Mouse (Mus musculus): ENCODE measurements at regions not wholly inside any gene's neighbourhood (a gene's known extent, or its start where the extent isn't known, plus 50 kb on each side); places are given as distances from the start of the nearest gene placed in this dataset.
"Not testable (repeated sequence)": the region's sequence is repeated elsewhere in the genome, so short reads cannot be mapped to it uniquely, and the experiment has no call there.

GRCm38 (mm10) chr9:113101733-113102132 lies 606.3 kb downstream of the Pdcd6ip start:
- no peak for ATAC-seq (replicated peaks; ENCODE audit: extremely low read depth, insufficient read depth, low FRiP score)
- Histone ChIP-seq H3K27me3 (ENCODE audit: control insufficient read depth, insufficient read depth, low read length) (no peaks in the 10 kb centered on the region), H3K9ac (ENCODE audit: low read length) (no peak overlapping the region), H3K4me2 (ENCODE audit: low read depth, low read length) (no peak overlapping the region), H3K9me3 (replicated peaks; ENCODE audit: control insufficient read depth, low read length) (peaks cover 2% of the 10 kb centered on the region; the same call in 1 of the 2 replicates), H3K4me1 (ENCODE audit: control insufficient read depth, insufficient read depth, low read length) (no peaks in the 10 kb centered on the region), H3K4me3 (ENCODE audit: low read length) (no peak overlapping the region), H3K36me3 (ENCODE audit: control insufficient read depth, insufficient read depth) (no peaks in the 10 kb centered on the region), H3K27ac (ENCODE audit: low read length) (no peak overlapping the region)
- WGBS, result 85% methylated on average over 1 of the region's 1 CpGs

- 70% methylated on average over 4 of the region's 4 CpGs for WGBS
Observed at GRCm38 (mm10) chr9:113100641-113101040, 607.4 kb downstream of the Pdcd6ip start.

DNA sequence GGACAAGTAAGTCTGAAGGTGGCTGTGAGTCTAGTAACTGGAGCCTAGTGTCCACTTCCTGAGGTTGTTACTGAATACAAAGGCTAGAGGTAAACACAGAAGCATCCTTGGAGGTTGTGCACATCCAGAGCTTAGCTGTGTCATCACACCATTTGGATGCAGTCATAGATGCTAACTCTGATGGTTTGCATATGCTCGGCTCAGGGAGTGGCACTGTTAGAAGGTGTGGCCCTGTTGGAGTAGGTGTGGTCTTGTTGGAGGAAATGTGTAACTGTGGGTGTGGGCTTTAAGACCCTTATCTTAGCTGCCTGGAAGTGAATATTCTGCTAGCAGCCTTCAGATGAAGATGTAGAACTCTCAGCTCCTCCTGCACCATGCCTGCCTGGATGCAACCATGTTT lies 612.6 kb downstream of the Pdcd6ip start:
- not testable (repeated sequence) for H3K36me3 ChIP-seq (ENCODE audit: control insufficient read depth, insufficient read depth); H3K4me3 ChIP-seq (ENCODE audit: low read length); ATAC-seq (replicated peaks; ENCODE audit: extremely low read depth, insufficient read depth, low FRiP score); H3K27me3 ChIP-seq (ENCODE audit: control insufficient read depth, insufficient read depth, low read length); H3K4me1 ChIP-seq (ENCODE audit: control insufficient read depth, insufficient read depth, low read length); H3K27ac ChIP-seq (ENCODE audit: low read length); H3K9me3 ChIP-seq (replicated peaks; ENCODE audit: control insufficient read depth, low read length); H3K4me2 ChIP-seq (ENCODE audit: low read depth, low read length); H3K9ac ChIP-seq (ENCODE audit: low read length)
- 89% methylated on average over 1 of the region's 1 CpGs for WGBS

More at GRCm38 (mm10) chr9:113100641-113101040, 607.4 kb downstream of the Pdcd6ip start:
- H3K4me1 ChIP-seq (ENCODE audit: control insufficient read depth, insufficient read depth, low read length), result no peaks in the 10 kb centered on the region
- no peak overlapping the region for H3K4me3 ChIP-seq (ENCODE audit: low read length)
- no peaks in the 10 kb centered on the region for H3K36me3 ChIP-seq (ENCODE audit: control insufficient read depth, insufficient read depth)
- no peak overlapping the region for H3K9ac ChIP-seq (ENCODE audit: low read length)
- H3K9me3 ChIP-seq (replicated peaks; ENCODE audit: control insufficient read depth, low read length), result peaks cover 8% of the 10 kb centered on the region
- no peak overlapping the region for H3K4me2 ChIP-seq (ENCODE audit: low read depth, low read length)
- ATAC-seq (replicated peaks; ENCODE audit: extremely low read depth, insufficient read depth, low FRiP score), result no peak
- no peak overlapping the region for H3K27ac ChIP-seq (ENCODE audit: low read length)
- no peaks in the 10 kb centered on the region for H3K27me3 ChIP-seq (ENCODE audit: control insufficient read depth, insufficient read depth, low read length)

GRCm38 (mm10) chr9:113093863-113094390 lies 614.1 kb downstream of the Pdcd6ip start:
- H3K27me3 ChIP-seq (ENCODE audit: control insufficient read depth, insufficient read depth, low read length), result no peaks in the 10 kb centered on the region
- no peaks in the 10 kb centered on the region for H3K36me3 ChIP-seq (ENCODE audit: control insufficient read depth, insufficient read depth)
- WGBS, result 68% methylated on average over 13 of the region's 13 CpGs
- ATAC-seq (replicated peaks; ENCODE audit: extremely low read depth, insufficient read depth, low FRiP score), result no peak
- no peaks in the 10 kb centered on the region for H3K4me1 ChIP-seq (ENCODE audit: control insufficient read depth, insufficient read depth, low read length)
- no peak overlapping the region for H3K27ac ChIP-seq (ENCODE audit: low read length)
- H3K4me3 ChIP-seq (ENCODE audit: low read length), result no peak overlapping the region
- peaks cover 8% of the 10 kb centered on the region for H3K9me3 ChIP-seq (replicated peaks; ENCODE audit: control insufficient read depth, low read length)
- H3K4me2 ChIP-seq (ENCODE audit: low read depth, low read length), result no peak overlapping the region
- no peak overlapping the region for H3K9ac ChIP-seq (ENCODE audit: low read length)

DNA sequence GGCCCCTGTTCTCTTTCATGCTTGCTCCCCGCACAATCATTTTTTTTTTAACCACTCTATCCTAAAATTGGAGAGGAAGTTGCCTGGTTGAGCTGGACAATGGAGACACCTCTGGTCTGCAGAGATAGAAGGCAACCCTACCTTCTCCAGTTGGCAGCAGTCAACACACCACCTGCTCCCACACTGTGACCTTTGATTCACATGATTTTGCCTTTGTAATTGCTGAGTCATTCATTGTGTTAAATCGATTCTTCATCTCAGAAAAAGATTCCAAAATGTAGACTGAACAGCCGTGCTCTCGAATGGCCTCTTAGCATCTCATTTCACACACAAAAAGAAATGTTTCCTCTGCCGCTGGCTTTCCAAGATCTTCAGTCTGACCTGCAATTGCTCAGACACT lies 616.2 kb downstream of the Pdcd6ip start:
- Histone ChIP-seq H3K9ac (ENCODE audit: low read length) (no peak overlapping the region), H3K4me2 (ENCODE audit: low read depth, low read length) (no peak overlapping the region), H3K27me3 (ENCODE audit: control insufficient read depth, insufficient read depth, low read length) (no peaks in the 10 kb centered on the region), H3K4me1 (ENCODE audit: control insufficient read depth, insufficient read depth, low read length) (no peaks in the 10 kb centered on the region), H3K4me3 (ENCODE audit: low read length) (no peak overlapping the region), H3K27ac (ENCODE audit: low read length) (no peak overlapping the region), H3K36me3 (ENCODE audit: control insufficient read depth, insufficient read depth) (no peaks in the 10 kb centered on the region), H3K9me3 (replicated peaks; ENCODE audit: control insufficient read depth, low read length) (peaks cover 6% of the 10 kb centered on the region)
- 85% methylated on average over 5 of the region's 5 CpGs for WGBS
- no peak for ATAC-seq (replicated peaks; ENCODE audit: extremely low read depth, insufficient read depth, low FRiP score)

GRCm38 (mm10) chr9:113087786-113088185 lies 620.3 kb downstream of the Pdcd6ip start:
- no peaks in the 10 kb centered on the region for H3K4me1 ChIP-seq (ENCODE audit: control insufficient read depth, insufficient read depth, low read length)
- no peaks in the 10 kb centered on the region for H3K27me3 ChIP-seq (ENCODE audit: control insufficient read depth, insufficient read depth, low read length)
- no peak overlapping the region for H3K9ac ChIP-seq (ENCODE audit: low read length)
- H3K27ac ChIP-seq (ENCODE audit: low read length), result no peak overlapping the region
- H3K36me3 ChIP-seq (ENCODE audit: control insufficient read depth, insufficient read depth), result no peaks in the 10 kb centered on the region
- no peak overlapping the region for H3K4me2 ChIP-seq (ENCODE audit: low read depth, low read length)
- no peak for ATAC-seq (replicated peaks; ENCODE audit: extremely low read depth, insufficient read depth, low FRiP score)
- 77% methylated on average over 10 of the region's 10 CpGs for WGBS
- H3K4me3 ChIP-seq (ENCODE audit: low read length), result no peak overlapping the region
- H3K9me3 ChIP-seq (replicated peaks; ENCODE audit: control insufficient read depth, low read length), result no peaks in the 10 kb centered on the region

- no peak overlapping the region for H3K4me3 ChIP-seq (ENCODE audit: low read length)
- no peaks in the 10 kb centered on the region for H3K4me1 ChIP-seq (ENCODE audit: control insufficient read depth, insufficient read depth, low read length)
- no peaks in the 10 kb centered on the region for H3K36me3 ChIP-seq (ENCODE audit: control insufficient read depth, insufficient read depth)
- no peak overlapping the region for H3K27ac ChIP-seq (ENCODE audit: low read length)
- 70% methylated on average over 5 of the region's 5 CpGs for WGBS
- no peaks in the 10 kb centered on the region for H3K9me3 ChIP-seq (replicated peaks; ENCODE audit: control insufficient read depth, low read length)
- ATAC-seq (replicated peaks; ENCODE audit: extremely low read depth, insufficient read depth, low FRiP score), result no peak
- H3K9ac ChIP-seq (ENCODE audit: low read length), result no peak overlapping the region
- H3K4me2 ChIP-seq (ENCODE audit: low read depth, low read length), result no peak overlapping the region
- no peaks in the 10 kb centered on the region for H3K27me3 ChIP-seq (ENCODE audit: control insufficient read depth, insufficient read depth, low read length)
Observed at GRCm38 (mm10) chr9:113085281-113085810, 622.7 kb downstream of the Pdcd6ip start.

- 0 out of 2 replicates have a peak, but pooled peaks cover 2% of the 10 kb centered on the region for H3K9me3 ChIP-seq (replicated peaks; ENCODE audit: control insufficient read depth, low read length)
- 62% methylated on average over 3 of the region's 3 CpGs for WGBS
- H3K4me1 ChIP-seq (ENCODE audit: control insufficient read depth, insufficient read depth, low read length), result no peaks in the 10 kb centered on the region
- H3K36me3 ChIP-seq (ENCODE audit: control insufficient read depth, insufficient read depth), result no peaks in the 10 kb centered on the region
- no peaks in the 10 kb centered on the region for H3K27me3 ChIP-seq (ENCODE audit: control insufficient read depth, insufficient read depth, low read length)
- no peak overlapping the region for H3K4me3 ChIP-seq (ENCODE audit: low read length)
- no peak overlapping the region for H3K4me2 ChIP-seq (ENCODE audit: low read depth, low read length)
- no peak overlapping the region for H3K27ac ChIP-seq (ENCODE audit: low read length)
- ATAC-seq (replicated peaks; ENCODE audit: extremely low read depth, insufficient read depth, low FRiP score), result no peak
- no peak overlapping the region for H3K9ac ChIP-seq (ENCODE audit: low read length)
Observed at GRCm38 (mm10) chr9:113074866-113075265, 633.2 kb downstream of the Pdcd6ip start.

DNA sequence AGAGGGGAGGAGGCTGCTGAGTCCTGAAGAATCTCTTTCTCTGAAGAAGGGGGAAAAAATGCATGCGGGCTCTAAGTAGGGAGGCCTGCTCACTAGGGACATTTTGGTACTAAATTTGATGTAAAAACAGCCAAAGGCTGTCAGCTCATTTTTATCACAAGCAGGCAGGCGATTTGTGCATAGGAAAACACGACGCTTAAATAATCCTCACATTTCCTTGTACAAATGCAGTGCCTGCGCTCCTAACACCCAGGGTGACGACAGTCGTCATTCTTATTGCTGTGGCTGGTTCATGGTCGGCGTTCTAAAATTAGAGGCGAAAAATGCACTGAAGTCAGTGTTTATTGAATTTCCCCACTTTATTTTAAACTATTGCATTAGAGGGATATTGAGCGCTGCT lies 650.6 kb downstream of the Pdcd6ip start:
- Histone ChIP-seq H3K27ac (ENCODE audit: low read length) (no peak overlapping the region), H3K9me3 (replicated peaks; ENCODE audit: control insufficient read depth, low read length) (no peaks in the 10 kb centered on the region), H3K9ac (ENCODE audit: low read length) (no peak overlapping the region), H3K27me3 (ENCODE audit: control insufficient read depth, insufficient read depth, low read length) (no peaks in the 10 kb centered on the region), H3K36me3 (ENCODE audit: control insufficient read depth, insufficient read depth) (no peaks in the 10 kb centered on the region), H3K4me1 (ENCODE audit: control insufficient read depth, insufficient read depth, low read length) (no peaks in the 10 kb centered on the region), H3K4me2 (ENCODE audit: low read depth, low read length) (no peak overlapping the region), H3K4me3 (ENCODE audit: low read length) (no peak overlapping the region)
- no peak for ATAC-seq (replicated peaks; ENCODE audit: extremely low read depth, insufficient read depth, low FRiP score)
- 60% methylated on average over 11 of the region's 11 CpGs for WGBS
